Mouse (Mus musculus): ENCODE measurements around the gene Clnk.
"Not testable (repeated sequence)": the region's sequence is repeated elsewhere in the genome, so short reads cannot be mapped to it uniquely, and the experiment has no call there.

Clnk gene

DNA sequence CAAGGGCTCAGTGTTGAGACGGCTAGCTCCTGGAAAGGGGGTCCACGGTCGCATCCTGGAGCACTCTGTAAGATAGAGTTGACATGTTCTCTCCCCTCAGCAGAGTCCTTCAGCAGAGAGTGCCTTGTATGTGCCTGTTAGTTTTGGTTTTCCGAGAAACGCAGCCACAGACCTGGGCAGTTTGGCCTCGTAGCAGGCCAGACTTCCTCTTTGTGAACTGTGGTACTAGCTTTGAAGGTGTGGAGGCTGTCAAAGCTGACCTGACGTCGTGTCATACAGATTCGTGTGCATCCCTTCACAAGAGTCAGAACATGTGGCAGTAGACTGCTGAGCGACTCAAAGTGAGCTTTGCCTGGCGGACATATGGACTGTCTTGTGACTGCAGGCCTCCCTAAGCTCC is at the start of gene Clnk:
Clnk (minus strand) TSS at position 191 of the 400 bp plus-strand sequence.
- no peak for DNase-seq

DNA sequence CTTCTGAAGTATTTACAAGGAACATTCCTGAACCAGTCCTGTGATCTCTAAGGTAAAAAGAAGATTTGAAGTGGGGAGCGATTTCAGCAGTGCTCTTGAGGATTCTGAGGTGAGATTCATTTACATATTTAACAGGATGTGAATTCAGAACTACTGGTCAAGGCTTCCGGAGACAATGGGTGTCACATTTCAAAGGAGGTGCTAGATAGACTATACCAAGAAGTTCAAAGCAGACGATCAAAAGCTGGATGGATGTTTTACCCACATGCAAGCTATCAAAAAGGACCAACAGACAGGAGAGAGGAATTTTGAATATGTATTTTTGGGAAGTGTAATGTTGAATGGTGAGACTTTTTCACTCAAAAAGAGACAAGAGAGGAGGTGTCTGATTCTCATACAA is 28.7 kb upstream of the Clnk start:
- no peak for DNase-seq

DNA sequence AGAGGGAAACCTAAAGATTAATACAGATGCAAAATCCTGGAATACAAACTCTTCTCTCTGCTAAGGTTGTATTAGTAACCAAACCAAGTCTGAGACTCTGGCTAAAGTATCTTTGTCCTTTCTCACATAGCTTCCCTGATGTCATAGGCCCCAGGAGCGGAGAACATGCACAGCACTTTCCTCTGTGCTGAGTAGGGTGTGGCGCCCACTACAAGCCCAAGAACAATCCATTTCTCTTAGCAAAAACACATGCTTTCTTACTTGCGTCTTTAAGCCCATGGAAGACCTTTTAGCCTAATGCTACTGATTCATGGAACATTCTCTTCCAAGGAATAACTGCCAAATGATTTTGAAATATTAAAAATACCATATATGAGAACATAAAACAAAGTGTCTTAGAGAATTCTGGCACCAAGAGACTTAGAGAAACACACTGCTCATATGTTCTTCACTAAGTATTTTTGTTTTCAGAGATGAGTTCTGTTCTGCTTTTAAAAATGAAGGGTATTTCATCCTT is 28.0 kb upstream of the Clnk start:
- no peak for DNase-seq

DNA sequence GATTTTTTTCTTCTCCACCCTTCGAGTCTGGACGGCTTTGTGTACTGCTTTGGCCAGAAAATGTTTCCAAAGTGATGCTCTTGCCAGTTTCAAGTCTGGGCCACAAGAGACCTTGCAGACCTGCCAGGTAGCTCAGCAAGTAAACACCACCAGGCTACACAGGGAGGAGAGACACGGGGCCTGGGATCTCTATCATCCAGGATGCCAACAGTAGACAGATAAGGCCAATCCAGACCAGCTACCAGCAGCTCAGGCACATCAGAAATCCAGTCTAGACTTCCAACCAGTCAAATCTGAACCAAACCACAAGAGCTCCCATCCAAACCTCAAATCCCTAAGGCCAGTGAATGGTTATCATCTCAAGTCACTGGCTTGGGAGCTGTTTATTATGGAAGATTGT is 26.3 kb upstream of the Clnk start:
- DNase-seq, result no peak

DNA sequence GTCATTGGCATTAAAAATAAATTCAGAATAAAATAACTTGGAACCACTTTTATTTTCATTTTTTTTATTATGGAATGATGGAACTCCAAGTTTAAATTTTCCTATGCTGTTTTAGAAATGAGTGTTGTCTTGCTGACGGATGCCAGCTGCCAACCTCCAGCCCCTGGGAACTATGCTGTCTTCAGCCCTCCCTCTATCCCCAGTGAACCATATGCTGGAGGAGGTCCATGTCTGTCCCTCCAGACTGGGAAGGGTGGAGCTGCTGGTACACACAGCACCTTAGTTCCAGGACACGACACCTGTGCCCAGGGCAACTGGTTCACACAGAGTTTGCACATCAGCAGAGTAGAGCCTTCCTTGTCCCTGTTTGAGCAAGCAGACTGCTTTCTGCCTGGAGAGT is 22.4 kb upstream of the Clnk start:
- no peak for DNase-seq

DNA sequence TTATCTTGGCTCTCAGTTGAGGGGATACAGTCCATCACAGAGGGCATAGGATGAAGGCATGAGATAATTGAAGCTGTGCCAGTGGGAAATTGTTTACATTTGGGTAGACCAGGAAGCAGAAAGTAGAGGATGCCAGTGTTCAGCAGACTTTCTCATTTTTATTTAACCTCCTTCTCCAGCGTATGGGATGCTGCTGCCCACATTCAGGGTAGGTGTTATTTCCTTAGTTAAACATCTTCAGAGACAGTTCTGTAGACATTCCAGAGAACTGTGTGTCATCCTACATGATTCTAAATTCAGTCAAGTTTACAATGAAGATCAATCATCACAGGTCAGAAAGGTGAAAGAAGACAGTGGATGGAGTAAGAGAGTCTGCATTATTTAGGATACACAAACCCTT is 12.0 kb upstream of the Clnk start:
- no peak for DNase-seq

DNA sequence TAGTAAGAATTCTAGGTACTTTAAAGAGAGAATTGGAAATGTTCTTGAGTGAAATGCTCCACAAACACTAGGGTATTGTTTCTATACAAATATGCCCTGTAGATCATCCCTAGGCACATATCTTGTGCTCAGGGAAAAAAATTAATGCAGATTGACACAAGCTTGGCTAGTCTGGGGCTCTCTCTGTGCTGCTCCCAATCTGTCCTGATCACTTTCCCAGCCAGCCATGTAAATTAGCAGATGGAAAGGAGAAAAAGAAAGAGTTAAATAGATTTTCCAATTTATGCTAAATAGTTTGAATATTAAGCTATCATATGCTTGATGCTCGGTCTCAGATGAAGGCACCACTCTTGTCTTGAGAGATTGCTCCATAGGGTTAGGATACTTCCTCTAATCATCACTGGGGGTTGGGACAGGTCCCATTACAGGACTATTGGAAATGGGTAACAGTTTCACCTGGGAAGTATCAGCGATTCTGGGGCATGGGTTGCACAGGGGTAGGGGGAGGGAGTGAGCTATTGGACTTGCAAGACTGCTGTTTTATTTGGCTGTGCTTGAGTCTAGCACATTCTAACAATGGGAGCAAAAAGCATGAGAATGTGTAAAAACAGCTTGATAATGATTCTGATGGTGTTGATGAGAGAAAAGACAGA is 10.1 kb upstream of the Clnk start:
- no peak for DNase-seq

DNA sequence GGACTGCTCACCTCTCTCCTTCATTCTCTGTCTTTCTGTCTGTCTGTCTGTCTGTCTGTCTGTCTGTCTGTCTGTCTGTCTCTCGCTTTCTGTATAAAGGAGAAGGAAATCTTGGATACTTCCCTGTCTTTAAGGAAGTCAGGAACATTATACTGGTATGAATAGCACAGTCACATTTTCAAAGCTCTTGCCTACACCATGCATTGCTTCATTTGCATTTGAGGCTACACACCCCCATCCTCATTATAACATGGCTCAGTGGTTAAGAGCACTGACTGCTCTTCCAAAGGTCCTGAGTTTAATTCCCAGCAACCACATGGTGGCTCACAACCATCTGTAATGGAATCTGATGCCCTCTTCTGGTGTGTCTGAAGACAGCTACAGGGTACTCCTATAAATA is 6.0 kb upstream of the Clnk start:
- not testable (repeated sequence) for DNase-seq

DNA sequence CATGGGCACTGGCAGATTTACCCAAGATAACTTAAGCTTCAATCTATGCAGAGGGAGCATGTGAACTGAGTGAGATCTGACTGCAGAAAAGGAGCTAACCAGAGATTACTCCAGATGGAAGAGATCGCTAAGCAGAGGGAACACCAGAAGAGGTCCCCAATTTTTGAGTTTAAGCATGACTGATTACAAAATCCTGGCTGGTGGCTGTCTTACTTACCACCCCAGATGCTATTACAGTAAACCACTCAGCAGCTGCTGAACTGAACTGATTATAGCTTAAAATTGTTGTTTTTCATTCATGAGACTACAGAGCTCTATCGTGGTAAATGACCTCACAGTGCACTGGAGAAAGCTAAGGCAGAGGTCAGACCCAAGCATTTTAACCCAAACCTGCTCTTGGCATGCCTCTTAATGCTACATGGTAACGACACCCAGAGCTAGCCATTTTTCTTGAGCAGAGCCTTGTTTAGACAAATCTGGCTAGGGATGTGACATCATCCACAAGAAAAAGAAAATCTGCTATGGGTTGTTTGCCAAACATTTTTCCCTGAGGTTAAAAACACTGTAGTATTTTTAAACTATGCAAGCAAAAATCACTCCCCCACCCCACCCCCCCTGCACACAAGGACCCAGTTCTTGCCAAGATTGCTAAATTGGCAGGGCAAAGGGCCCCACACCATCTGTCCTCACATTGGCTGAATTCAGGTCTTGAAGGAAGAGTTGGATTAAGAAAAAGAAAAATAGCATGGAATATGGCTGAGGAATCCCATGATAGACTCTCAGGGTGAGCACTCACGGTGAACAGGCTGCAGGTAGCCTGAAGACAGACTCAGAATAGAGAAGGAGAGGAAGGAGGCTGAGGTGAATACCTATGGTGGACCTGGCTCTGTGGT is 5.4 kb upstream of the Clnk start:
- no peak for DNase-seq

DNA sequence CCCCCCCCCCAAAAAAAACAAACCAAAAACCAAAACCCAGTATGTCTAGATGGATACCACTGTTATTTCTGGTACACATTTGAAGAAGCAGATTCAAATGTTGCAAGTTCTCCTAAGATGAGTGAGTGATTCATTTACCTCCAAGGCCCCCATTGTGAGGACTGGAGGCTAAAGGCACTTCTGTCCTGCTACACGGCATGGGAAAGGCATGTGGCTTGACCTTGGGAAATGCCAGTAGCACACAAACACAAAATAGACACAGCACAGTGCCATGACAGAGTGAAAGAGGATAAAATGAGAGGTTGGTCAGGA is 4.8 kb upstream of the Clnk start:
- DNase-seq, result no peak

DNA sequence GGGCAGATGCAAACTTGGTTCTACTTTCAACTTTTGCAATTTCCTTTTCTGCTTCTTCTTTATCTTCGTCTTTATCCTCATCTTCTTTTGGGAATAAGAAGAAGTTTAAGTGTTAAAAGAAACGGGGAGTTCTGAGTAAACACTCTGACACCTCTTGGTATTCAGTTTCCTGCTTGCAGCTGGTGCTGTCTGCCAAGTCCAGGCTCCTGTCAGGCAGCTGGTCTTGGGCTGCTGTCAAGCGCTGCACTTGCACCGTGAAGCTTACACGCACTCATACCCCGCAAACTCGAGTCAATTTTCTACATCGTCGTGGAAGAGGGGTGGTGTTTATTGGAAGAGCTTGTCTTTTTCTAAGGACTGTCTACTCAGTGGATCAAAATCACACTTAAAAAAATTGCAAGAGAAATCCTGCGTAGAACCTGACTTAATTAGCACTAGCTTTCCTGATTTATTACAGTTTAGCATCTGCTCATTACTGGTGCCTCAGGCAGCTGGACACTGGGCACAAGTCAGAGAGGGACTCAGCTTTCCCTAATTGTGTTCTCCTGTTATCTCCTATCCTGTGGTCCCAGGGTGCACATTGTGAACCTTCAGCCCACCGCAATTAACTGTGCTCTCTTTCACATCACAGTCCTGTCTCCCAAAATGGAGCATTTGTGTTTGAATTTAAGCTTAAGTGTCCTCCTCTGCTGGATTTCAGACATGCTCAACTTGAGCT is 3.5 kb upstream of the Clnk start:
- DNase-seq, result no peak

DNA sequence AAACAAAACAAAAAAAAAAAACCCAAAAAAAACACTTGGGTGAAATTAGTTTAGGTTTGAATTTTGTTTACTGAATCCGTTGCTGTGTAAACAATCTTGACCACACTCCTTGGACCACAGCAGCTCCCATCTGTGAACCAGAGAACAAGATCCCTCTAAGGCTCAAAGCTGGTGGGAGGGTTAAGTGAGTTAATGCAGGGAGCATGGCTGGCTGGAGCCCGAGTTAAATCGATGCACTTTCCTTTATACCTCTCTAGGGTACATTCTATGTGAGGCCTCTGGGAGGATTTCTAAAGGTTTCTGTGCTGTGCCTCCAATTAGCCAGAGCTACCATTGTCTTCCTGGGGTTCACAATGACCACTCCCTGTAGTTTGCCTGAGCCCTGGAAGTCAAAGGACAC is 1.2 kb downstream of the Clnk start:
- no peak for DNase-seq

DNA sequence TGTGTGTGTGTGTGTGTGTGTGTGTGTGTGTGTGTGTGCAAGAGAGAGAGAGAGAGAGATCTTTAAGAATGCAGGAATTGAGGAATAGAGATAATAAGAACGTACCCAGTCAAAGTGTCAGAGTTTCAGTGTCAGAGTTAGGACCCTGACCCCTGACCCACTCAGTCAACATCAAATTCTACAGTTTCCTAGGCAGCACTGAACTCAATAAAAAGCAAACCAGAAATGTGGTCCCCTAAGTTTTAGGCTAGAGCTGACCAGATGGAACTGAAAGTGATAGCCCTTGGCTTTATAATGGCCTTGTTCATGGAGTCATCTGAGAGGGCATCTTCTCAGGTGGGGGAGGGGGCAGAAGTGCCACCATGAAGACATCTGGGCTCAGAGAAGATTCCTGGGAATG is 1.7 kb downstream of the Clnk start:
- no peak for DNase-seq

DNA sequence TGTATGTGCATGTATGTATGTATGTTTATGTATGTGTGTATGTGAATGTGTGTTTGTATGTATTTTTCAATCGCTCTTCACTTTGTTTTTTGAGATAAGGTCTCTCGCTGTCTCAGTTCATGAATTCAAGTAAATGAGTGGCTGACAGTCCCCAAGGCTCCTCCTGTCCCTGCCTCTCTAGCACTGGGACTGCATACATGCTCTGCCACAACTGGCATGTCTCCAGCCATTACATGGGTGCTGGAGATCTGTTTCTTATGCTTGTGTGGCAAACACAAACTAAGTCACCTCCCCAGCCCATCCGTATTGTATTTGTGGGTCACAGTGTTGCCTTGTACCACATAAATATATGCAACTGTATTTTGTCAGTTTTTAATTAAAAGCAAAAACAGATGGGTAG is 3.7 kb downstream of the Clnk start:
- no peak for DNase-seq

DNA sequence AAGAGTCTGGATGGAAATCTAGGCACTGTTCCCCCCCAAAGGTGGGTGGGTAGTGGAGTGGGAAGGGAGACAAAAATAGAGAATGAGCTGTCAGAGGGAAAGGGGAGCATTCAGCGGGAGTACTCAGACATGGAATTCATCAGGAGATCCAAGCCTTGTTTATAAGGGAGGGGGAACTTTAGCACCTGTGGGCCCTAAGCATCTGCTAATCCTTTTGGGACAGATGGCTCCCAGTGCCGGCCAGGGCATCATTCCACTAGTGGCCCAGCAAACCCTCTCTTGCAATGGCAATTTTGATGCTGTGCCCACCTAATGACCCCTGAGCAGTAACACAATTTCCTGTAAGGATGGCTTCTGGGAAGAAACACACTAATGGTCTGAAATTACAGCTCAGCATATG is 5.0 kb downstream of the Clnk start:
- DNase-seq, result no peak

DNA sequence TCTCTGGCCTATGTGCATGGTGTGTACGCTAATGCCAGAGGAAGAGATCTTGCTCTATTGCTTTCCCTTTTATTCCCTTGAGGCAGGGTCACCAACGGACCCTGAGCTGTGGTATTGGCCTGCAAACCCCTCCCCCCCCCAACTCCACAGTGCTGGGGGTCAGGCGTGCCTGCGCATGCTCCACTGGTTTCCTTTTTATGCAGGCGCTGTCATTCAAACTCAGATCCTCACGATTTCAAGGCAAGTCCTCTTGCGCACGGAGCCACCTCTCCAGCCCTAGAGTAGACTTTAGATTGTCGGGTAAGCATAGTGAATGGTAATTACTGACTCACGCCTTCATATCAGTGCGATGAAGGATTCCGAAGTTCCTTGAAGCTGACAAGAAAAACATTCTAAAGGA is 6.1 kb downstream of the Clnk start:
- DNase-seq, result no peak

DNA sequence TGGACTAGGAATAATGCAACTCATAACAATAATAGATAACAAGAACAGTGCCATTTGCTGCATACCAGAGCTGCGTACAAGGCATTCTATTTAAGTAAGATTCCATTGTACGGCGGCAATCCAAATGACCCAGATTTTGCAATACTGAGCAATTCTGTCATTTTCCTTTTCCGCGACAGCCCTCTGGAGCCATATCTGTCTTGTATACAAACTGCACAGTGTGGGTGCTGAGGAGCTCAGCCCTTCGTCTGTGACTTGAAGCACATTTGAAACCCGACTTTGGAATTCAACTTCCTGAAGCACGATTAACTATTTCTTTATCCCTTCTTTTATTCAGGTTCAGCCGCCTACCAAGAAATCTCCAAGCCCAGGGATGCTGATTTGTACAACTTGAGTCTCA is 6.6 kb downstream of the Clnk start:
- no peak for DNase-seq

DNA sequence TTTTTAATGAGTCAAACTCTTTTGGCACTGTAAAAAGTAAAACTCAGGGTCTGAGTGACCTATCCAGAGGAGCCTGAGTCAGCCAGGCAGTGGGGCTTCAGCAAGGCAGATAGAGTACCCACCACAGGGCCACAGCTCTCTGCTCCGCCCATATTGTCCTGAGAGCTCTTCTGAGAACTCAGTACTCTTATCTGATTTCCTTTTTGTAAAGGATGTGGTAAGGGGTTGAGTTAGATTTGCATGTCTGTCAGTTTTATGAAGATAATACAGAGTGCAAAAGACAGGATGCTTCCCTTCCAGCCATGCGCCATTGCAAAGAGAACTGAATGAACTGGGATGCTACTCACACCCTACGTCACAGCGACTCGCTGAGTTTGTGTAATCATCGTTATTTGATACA is 12.0 kb downstream of the Clnk start:
- DNase-seq, result no peak

DNA sequence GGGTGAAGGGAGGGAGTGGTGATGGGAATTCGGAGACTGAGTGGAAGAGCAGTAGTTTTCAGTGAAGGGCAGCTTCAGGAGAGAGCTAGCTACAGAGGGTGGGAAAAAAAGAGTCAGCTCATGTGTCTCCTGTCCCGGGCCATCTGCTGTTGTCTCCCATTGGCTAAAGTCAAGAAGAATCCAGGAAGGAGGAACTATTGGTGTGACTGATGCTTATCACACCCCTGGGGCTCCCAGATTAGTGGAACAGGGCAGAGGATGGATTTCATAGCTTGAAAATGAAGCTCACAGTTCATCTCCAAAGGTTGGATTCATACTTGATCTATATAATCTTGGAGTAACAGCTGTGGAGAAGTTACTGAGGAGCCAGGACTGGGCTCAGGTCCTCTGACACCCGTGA is 13.6 kb downstream of the Clnk start:
- DNase-seq, result no peak

DNA sequence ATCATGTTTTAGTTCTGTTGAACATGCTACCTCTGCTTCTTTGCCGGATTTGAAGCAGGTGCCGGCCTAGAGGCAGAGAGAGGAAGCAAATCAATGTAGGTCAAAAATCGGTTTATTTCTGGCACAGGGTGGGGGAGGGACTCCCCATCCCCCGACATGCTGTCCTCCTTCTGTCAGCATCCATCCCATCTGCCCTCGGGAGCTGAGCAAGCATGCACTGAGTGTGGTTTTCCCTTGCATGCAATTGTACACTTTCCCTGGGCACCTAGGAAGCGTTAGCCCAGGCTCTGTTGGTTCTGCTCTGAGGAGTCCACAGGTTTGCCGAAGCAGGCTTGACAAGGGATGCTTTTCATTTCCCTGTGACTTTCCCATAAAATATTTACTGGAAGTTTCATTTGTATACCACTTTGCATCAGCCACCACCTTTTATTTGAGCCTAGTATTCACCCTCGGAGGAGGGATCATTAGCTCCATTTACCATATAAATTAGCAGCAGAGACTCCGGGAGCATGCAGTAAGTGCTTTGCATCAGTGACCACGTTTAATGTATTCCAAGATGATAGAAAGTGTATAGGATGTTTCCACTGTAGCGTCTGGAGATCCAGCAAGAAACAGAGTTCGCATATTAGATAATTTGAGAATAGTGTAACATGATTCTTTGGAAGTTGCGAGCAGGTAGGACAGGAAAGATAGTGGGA is 14.2 kb downstream of the Clnk start:
- DNase-seq, result no peak

DNA sequence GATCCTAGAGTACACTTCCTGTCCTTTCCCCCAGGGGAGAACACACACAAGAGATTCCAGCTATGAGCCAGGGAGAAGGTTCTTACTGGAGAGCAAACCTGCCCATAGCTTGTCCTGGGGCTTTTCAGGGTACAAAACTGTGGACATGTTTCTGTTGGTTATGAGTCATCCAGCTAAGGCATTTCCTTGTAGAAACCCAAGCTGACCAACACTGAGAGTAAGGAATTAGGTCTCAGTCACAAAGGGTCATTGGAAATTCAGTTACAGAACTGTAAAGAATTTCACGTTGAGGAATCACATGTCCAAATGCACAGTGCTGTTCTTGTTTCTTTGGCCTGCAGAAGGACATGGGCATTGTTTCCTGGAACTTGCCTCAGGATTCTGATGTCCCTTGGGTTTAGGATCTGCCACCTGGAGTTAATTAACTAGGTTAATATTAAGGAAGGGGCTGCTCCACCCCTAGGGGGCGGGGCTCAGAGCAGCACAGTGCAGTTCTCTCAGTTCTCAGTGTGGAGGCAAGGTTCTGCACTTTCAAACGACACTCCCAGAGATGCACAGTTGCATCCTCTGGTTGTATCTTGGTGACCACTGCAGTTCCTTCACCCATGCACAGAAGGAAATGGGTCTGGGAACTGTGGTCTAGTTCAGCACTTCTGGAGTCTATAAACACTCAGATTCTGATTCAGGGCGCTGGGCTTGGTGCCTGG is 18.4 kb downstream of the Clnk start:
- DNase-seq, result no peak

DNA sequence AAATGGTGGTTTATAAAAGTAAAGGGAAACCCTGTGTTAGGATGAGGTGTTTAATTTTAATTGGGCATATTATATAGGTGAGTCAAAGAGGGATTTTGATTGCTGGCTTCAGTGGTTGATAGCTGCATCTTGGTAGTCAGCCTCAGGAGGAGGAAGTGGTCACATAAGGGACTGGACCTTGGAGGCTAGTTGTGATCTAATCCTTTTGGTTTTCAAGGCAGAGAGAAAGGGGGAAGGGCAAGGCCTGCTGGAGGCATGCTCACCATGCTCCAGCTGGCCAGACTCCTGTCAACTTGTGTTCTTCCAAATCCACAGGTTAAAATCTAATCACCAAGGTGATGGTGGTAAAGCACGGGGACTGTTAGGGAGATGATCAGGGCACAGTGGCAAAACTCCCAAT is 19.0 kb downstream of the Clnk start:
- no peak for DNase-seq

DNA sequence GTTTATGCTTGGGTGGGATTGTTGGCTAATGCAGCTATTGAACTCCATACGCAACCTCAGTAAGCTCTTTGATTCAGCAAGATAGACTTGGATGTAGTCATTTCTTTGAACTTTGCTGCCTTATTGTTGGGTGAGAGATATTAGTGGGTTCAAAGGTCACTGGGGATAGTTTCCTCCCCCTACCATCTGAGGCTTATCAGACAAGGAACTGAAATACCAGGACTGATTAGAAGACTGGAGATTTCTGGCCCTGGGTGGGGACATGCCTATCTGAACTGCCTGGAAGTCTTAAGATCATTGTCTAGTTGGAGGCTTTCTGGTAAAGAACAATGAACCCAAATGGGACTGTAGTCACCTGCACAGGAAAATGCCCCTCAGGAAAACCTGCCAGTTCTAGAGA is 26.4 kb downstream of the Clnk start:
- DNase-seq, result no peak

All from thymus, postnatal 36 days (tissue).